In the genomic region with DNA sequence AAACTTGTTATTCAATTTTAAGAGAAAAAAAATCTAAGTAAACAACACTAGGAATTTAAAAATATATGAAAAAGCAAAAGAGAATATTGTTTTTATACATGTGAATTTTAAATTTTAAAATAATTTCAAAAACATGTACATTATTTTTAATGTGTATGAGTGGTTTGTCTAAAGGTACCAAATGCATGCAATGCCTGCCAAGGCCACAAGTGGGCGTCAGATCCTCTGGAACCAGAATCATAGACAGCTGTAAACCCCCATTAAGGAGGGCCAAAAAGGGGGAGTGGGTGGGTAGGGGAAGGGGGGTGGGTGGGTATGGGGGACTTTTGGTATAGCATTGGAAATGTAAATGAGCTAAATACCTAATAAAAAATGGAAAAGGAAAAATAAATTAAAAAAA, we compare ENCODE assay signal across 10 mouse cellular contexts. TPM values are rescaled to one million over a fixed set of nuclear protein-coding genes. Genes with fewer than 3 reads are reported as not detected.
DNase-seq lines count a peak whose midpoint lies in the region; ATAC-seq and TF ChIP-seq lines count a peak whose summit lies in the region.
"Had no signal": no experiment of that assay in that cellular context is flagged by ENCODE, and none has a peak within 500 bp of the region (broad histone marks: within the 10 kb centered on the region; RNA-seq: fewer than 3 reads in every experiment).

No protein-coding gene starts in this region.

- H3K36me3 ChIP-seq in liver, postnatal 0 days (replicated peaks; ENCODE audit: insufficient read depth, low read length): no peaks in the 10 kb centered on the region
- no peaks in the 10 kb centered on the region for H3K36me3 ChIP-seq in thymus, adult 2 months (ENCODE audit: control insufficient read depth, insufficient read depth, low read length)
- H3K36me3 ChIP-seq: lung, embryonic 15.5 days had no signal

- no peaks in the 10 kb centered on the region for H3K9me3 ChIP-seq in liver, postnatal 0 days (ENCODE audit: low read length)
- H3K9me3 ChIP-seq: lung, embryonic 15.5 days had no signal

- no peak overlapping the region for H3K9ac ChIP-seq in liver, postnatal 0 days (replicated peaks)
- H3K9ac ChIP-seq: lung, embryonic 15.5 days had no signal

- intact Hi-C loops in heart, postnatal 14 days (cut with DNase I): loop anchor here (1.0 to 5.0 kb wide), 2 partner anchors 25 to 85 kb away; partner anchors contain the start of gene Smim15
- intact Hi-C loops in heart, postnatal 25 days (cut with DNase I): loop anchor here (5.0 kb wide), 1 partner anchor 80 kb away; no protein-coding TSS in a partner anchor

- peak; percentile 65 for TF ChIP-seq CTCF in liver, postnatal 0 days (IDR thresholded peaks at IDR 0.05; ENCODE audit: low read depth)
- TF ChIP-seq CTCF in thymus, adult 2 months (IDR thresholded peaks at IDR 0.05; ENCODE audit: borderline replicate concordance, control insufficient read depth, extremely low read depth, insufficient read depth, low read length, poor library complexity): no peak

- H3K27me3 ChIP-seq in liver, postnatal 0 days (ENCODE audit: insufficient read depth, low read length): no peaks in the 10 kb centered on the region
- no peaks in the 10 kb centered on the region for H3K27me3 ChIP-seq in thymus, adult 2 months (ENCODE audit: control insufficient read depth, insufficient read depth, low read length)
- H3K27me3 ChIP-seq: lung, embryonic 15.5 days had no signal

- H3K4me3 ChIP-seq in liver, postnatal 0 days (ENCODE audit: low read depth, low read length): no peak overlapping the region
- H3K4me3 ChIP-seq in thymus, adult 2 months (ENCODE audit: control insufficient read depth, insufficient read depth, low read length): no peak overlapping the region
- H3K4me3 ChIP-seq: erythroblast, embryonic 14.5 days; lung, embryonic 15.5 days had no signal

- H3K27ac ChIP-seq in liver, postnatal 0 days (ENCODE audit: low read depth): no peak overlapping the region
- H3K27ac ChIP-seq in thymus, adult 2 months (ENCODE audit: control insufficient read depth, insufficient read depth, low read length): no peak overlapping the region
- H3K27ac ChIP-seq: lung, embryonic 15.5 days had no signal

- H3K4me1 ChIP-seq in liver, postnatal 0 days (ENCODE audit: insufficient read depth): no peaks in the 10 kb centered on the region
- H3K4me1 ChIP-seq in thymus, adult 2 months (replicated peaks; ENCODE audit: control insufficient read depth, insufficient read depth, low read length): 0 out of 2 replicates have a peak, but pooled peaks cover 2% of the 10 kb centered on the region
- H3K4me1 ChIP-seq: lung, embryonic 15.5 days had no signal

- no peak for ATAC-seq in liver, postnatal 0 days
- no peak for ATAC-seq in frontal cortex, adult (ENCODE audit: low TSS enrichment)

- WGBS in liver, postnatal 0 days (ENCODE audit: insufficient replicate concordance): 5% methylated on average over 1 of the region's 1 CpGs
- WGBS in thymus, adult 2 months: 4% methylated on average over 1 of the region's 1 CpGs

- TF ChIP-seq EP300 in liver, postnatal 0 days (IDR thresholded peaks at IDR 0.05; ENCODE audit: low read depth): no peak

- DNase-seq in heart, postnatal 14 days: peak; percentile 14 to 32
- DNase-seq in heart, postnatal 25 days (ENCODE audit: low spot score): no peak
- DNase-seq in urinary bladder, postnatal 14 days (ENCODE audit: low spot score): peak; percentile 30
- no peak for DNase-seq in urinary bladder, adult 2 months (ENCODE audit: low spot score)
- DNase-seq in cerebellum, postnatal 25 days: peak; percentile 22 to 59
- DNase-seq in liver, postnatal 0 days: peak; percentile 49
- peak; percentile 58 for DNase-seq in thymus, adult 2 months

- TF ChIP-seq POLR2A in thymus, adult 2 months (IDR thresholded peaks at IDR 0.05; ENCODE audit: control insufficient read depth, extremely low read depth, insufficient read depth, low read length, poor library complexity): no peak

- no peak overlapping the region for H3K4me2 ChIP-seq in liver, postnatal 0 days (ENCODE audit: low read depth, low read length)
- H3K4me2 ChIP-seq: lung, embryonic 15.5 days had no signal

RNA-seq across cellular contexts. Expression of gene Ndufaf2, which starts 31.3 kb away (rescaled TPM):
- 10 to 100 TPM; 21.0 to 21.2 TPM for total RNA-seq in heart, postnatal 14 days (2021)
- total RNA-seq in heart, postnatal 25 days (2021): 10 to 100 TPM; 23.5 to 26.1 TPM
- polyA plus RNA-seq in urinary bladder, adult 2 months (2012; rRNA removed): 27.1 and 29.1 TPM in 2 replicates
- polyA plus RNA-seq in liver, postnatal 0 days (2015; fragmentation: Nextera tagmentation; extraction: Ambion mirVana): 39.5 and 40.5 TPM in 2 replicates
- 4.1 and 5.0 TPM in 2 replicates for polyA plus RNA-seq in thymus, adult 2 months (2012; rRNA removed)

RNA-seq across cellular contexts. Expression of gene Ercc8, which starts 31.4 kb away (rescaled TPM):
- total RNA-seq in heart, postnatal 14 days (2021): 1 to 10 TPM; 7.5 to 8.9 TPM
- 1 to 10 TPM; 6.3 to 7.2 TPM for total RNA-seq in heart, postnatal 25 days (2021)
- polyA plus RNA-seq in urinary bladder, adult 2 months (2012; rRNA removed): 6.2 and 6.4 TPM in 2 replicates
- 3.9 and 4.9 TPM in 2 replicates for polyA plus RNA-seq in liver, postnatal 0 days (2015; fragmentation: Nextera tagmentation; extraction: Ambion mirVana)
- polyA plus RNA-seq in thymus, adult 2 months (2012; rRNA removed): 15.3 and 17.4 TPM in 2 replicates

Comparison
In these comparisons a context has a peak if more than half of its experiments do, and no peak if none do; other contexts are left out.
1. DNase-seq: peak in heart, postnatal 14 days (2 of 2), urinary bladder, postnatal 14 days (single experiment), cerebellum, postnatal 25 days (2 of 2), liver, postnatal 0 days (single experiment) and thymus, adult 2 months (single experiment); none in heart, postnatal 25 days (single experiment) and urinary bladder, adult 2 months (single experiment).